Mouse (Mus musculus): ENCODE results near the gene Uncx.

Gene Uncx

GRCm38 (mm10) chr5:139543650-139544270 is 466 bp downstream of the Uncx start:
- DNase-seq = peak; percentile 93 to 95

GRCm38 (mm10) chr5:139544271-139545135 is 1.2 kb downstream of the Uncx start:
- peak; percentile 58 to 77 for DNase-seq

- peak in 1 of 2 experiments; percentile 45 for DNase-seq
These were observed 1.9 kb downstream of the Uncx start for GRCm38 (mm10) chr5:139545221-139545620.

GRCm38 (mm10) chr5:139545673-139546335 is 2.5 kb downstream of the Uncx start:
- peak in 1 of 2 experiments; percentile 49 for DNase-seq

GRCm38 (mm10) chr5:139546336-139546770 is 3.1 kb downstream of the Uncx start:
- peak in 1 of 2 experiments; percentile 54 for DNase-seq

GRCm38 (mm10) chr5:139546771-139547420 is 3.6 kb downstream of the Uncx start:
- peak in 1 of 2 experiments; percentile 76 for DNase-seq

GRCm38 (mm10) chr5:139547421-139547931 is 4.2 kb downstream of the Uncx start:
- peak in 1 of 2 experiments; percentile 71 for DNase-seq

- DNase-seq = peak in 1 of 2 experiments; percentile 44
These were observed 10.4 kb downstream of the Uncx start for GRCm38 (mm10) chr5:139553446-139554273.

- DNase-seq = peak; percentile 15 to 18
These were observed 11.4 kb downstream of the Uncx start for GRCm38 (mm10) chr5:139554478-139555335.

GRCm38 (mm10) chr5:139555476-139556115 is 12.3 kb downstream of the Uncx start:
- peak; percentile 17 to 21 for DNase-seq

GRCm38 (mm10) chr5:139556116-139556678 is 12.9 kb downstream of the Uncx start:
- peak in 1 of 2 experiments; percentile 15 for DNase-seq

- peak in 1 of 2 experiments; percentile 20 for DNase-seq
These were observed 13.8 kb downstream of the Uncx start for GRCm38 (mm10) chr5:139557079-139557478.

GRCm38 (mm10) chr5:139557531-139558467 is 14.5 kb downstream of the Uncx start:
- peak in 1 of 2 experiments; percentile 41 for DNase-seq

- peak; percentile 63 to 66 for DNase-seq
These were observed 15.1 kb downstream of the Uncx start for GRCm38 (mm10) chr5:139558468-139558804.

GRCm38 (mm10) chr5:139558917-139559660 is 15.8 kb downstream of the Uncx start:
- DNase-seq = peak in 1 of 2 experiments; percentile 31

- peak in 1 of 2 experiments; percentile 13 for DNase-seq
These were observed 16.5 kb downstream of the Uncx start for GRCm38 (mm10) chr5:139559782-139560181.

- peak; percentile 39 to 48 for DNase-seq
These were observed 18.2 kb downstream of the Uncx start for GRCm38 (mm10) chr5:139561363-139562001.

Measured in cerebellum, adult 18-20 months (tissue).